Mouse (Mus musculus) liver, postnatal 0 days (tissue): ENCODE data around the gene Kifc3.

ENCODE experiments used
- CTCF ChIP-seq: sonication (generic); IDR thresholded peaks from 2 replicates; pipeline ENCODE4 v1.5.1; 2016; ENCODE audit warnings: antibody characterized with exemption, low read depth
- EP300 ChIP-seq: IDR thresholded peaks from 2 replicates; pipeline ENCODE4 v1.6.1; 2016; ENCODE audit warnings: antibody characterized with exemption, low read depth, mild to moderate bottlenecking

- TF ChIP-seq CTCF: no peak
- no peak for TF ChIP-seq EP300
Observed at GRCm38 (mm10) chr8:95081650-95082049, 121.0 kb downstream of the Kifc3 start.
